Mouse (Mus musculus) 3T3-L1 (cell line): ENCODE results near the gene Bicc1.
A peak's percentile ranks its signal among the peaks of the same experiment; 100 is the strongest.

ENCODE experiments used
- DNase-seq: peaks from one replicate; pipeline ENCODE4 v3.0.0-alpha.2; 2015; ENCODE audit warnings: low read depth, low spot score

Gene Bicc1

GRCm38 (mm10) chr10:71122480-71122879 lies 37.0 kb downstream of the Bicc1 start:
- DNase-seq, result no peak

DNA sequence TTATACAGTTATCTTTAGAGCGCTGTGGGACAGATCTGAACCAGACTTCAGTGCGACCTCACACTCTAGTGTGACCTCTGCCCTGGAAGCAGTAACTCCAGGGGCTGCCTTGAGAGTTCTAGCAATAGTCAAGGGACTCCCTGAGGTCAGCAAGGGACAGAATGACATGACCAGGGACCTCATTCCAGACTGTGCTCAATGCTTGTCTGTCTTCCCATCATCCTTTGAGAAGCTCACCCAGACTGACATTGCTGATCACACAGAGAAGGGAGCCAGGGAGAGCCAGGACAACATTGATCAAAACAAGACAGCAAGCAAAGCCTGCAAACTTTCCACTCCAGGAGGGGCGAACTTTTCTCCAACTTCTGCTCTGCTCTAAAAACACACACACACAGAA lies 38.7 kb downstream of the Bicc1 start:
- no peak for DNase-seq

DNA sequence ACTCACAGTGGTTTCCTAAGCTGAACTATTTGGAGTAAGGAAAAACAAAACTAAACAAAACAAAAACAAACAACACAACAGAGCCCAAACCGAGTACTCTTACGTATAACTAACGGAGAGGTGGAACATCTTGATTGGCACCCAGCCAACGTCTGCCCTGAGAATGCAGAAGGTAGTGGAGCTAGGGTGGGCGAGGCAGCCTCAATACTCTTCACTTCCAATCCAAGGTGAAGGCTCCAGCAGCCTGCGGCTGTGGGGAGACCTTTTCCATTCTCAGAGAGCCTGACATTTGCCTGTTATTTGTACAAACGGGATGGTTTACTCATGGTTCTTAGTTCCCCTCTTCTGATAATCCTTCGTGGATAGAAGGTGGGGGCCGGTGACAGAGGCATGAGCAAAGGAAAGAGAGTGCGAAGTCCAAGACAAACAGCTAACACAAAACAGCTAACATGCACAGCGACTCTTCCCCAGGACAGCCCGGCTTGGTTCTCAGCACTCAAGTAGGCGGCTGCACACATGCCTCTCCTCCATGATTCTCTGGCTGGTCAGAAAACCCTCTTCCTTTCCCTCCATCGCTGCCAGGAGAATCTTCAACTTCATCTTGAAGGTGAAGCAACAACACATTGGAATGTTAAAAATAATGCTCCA lies 39.3 kb downstream of the Bicc1 start:
- DNase-seq, result no peak

DNA sequence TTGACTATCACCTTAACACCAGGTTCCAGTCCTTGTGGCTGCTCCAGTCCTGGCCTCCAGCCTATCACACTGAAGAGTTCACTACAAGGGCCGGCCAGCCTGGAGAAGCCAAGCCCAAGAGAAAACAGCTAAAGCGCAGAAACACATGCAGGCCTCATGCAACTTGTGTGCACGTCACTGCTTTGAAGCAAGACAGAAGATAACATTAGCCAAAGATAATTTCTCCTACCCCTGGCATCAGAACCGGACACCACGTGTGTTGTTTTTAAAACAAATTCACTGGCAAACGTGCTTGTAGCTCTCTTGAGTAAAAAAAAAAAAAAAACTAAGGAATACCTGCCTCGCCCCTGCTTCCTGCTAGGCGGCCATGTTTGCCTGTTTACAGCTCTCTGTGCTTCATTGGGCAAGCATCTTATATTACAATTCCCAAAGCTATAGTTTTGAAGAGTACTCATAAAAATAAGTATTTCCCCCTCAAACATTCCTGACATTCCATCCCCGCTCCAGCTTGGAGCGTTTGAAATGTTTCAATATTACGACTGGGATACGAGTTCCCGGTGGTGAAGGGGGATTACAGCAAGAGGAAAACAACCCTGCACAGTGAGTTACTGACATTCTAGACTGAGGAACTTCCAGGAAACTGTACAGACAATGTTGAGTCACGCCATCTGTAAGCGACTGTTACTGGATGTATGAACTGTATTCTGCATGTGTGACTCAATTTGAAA lies 40.2 kb downstream of the Bicc1 start:
- DNase-seq, result peak; percentile 54

DNA sequence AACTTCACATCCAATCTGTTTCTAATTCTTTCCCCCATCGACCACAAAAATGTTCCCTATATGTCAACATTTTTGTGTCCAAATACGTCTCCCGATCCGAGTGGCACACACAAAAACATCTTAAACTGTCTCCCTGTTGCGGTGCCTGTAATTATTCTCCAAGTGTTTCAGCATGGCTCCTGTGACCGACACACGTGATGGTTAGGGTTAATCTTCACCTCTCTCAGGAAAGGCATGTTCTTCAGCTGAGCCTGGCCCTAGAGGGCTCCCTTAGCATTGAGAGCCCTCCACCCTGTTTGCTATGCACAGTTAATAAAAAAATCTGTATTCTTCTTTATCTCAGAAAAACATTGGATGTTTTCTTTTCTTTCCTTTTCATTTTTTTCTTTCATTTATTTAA lies 41.7 kb downstream of the Bicc1 start:
- DNase-seq, result no peak

- DNase-seq, result no peak
Observed at GRCm38 (mm10) chr10:71114260-71114920, 45.1 kb downstream of the Bicc1 start.

DNA sequence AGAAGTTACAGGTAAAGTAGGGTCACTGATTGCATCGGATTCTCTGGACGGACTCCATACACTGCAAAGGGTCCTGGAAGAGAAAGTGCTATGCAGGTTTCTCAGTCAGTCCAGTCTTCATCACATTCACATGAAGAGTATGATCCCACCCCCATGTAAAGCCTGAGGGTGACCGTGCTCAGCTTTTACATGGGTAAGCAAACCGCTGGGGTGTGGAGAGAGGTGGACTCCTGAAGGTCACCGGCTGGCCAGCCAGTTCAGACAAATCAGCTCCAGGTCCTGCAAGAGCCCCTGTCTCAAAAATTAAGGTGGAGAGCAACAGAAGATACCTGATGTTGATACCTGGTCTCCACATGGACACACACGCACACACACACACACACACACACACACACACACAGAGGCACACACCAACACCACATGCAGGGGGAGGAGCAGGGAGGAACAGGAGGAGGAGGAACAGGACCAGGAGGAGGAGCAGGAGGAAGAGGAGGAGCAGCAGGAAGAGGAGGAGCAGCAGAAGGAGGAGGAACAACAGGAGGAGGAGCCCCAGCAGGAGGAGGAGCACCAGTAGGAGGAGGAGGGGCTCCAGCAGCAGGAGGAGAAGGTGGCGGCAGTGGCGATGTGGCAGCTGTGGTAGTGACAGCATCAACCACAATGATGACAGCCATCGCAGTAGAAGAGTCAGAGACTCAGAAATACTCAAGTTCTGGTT lies 52.9 kb downstream of the Bicc1 start:
- DNase-seq, result no peak

DNA sequence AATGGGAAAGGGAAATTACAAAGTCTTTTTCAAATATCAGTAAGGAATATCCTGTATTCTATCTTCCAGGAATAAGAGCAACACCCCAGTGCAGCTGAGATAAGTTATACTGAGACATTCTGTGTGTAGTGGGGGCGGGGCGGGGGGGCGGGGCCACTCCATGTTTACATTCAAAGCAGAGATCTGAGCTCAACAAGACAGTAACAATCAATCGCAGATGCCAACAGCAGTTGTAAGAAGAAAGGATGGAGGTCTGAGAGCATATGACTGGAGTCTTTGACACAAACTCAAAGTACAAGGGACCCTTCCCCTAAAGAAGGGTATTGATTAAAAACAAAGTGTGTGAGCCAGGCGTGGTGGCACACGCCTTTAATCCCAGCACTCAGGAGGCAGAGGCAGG lies 54.7 kb downstream of the Bicc1 start:
- DNase-seq, result no peak

DNA sequence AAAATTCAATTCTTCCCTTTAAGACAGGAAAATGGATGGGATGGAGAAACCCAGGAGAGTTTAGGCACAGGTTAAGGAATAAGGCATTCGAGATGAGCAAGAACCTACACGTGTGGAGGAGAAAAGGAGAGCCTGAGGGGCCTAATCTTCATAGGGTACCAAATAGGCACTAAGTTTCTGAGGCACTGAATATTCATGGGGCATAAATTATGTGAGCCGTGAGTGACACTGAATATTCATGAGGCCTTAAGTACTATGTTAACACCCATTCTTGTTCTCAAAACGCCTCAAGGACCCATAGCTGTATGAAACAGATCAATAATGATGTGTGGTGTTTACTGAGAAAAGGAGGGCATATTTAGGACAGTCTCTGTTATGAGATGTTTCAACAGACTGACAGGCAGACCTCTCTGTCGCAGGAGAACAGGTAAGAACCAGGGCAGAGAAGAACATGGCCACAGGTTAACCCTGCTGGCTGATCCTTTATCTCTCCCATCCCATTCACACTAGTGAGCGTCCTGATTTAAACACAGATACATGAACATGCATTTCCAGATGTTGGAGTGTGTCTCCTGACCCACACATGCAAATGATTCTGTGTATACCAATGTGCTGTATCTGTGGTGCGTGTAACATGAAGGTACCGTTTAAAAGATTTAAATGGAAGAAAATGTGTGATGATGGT lies 58.5 kb downstream of the Bicc1 start:
- no peak for DNase-seq

- DNase-seq, result no peak
Observed at GRCm38 (mm10) chr10:71094707-71095254, 64.7 kb downstream of the Bicc1 start.

GRCm38 (mm10) chr10:71093312-71093711 lies 66.2 kb downstream of the Bicc1 start:
- no peak for DNase-seq

DNA sequence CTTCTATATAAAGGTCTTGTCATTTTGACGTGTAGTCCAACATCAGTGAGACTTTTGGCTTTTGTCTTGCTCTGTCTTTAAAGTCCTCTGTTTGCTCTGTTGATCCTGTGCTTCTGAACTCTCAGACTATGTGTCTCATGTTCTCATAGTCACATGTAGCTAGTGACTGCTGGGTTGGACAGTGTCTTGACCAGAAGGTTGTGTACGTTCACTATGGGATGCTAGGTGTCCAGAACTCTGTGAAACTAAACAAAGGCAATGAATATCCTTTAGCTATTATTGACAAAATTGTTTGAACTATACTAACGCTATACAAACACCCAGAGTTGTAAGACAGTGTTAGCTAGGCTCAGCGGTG lies 72.2 kb downstream of the Bicc1 start:
- no peak for DNase-seq

DNA sequence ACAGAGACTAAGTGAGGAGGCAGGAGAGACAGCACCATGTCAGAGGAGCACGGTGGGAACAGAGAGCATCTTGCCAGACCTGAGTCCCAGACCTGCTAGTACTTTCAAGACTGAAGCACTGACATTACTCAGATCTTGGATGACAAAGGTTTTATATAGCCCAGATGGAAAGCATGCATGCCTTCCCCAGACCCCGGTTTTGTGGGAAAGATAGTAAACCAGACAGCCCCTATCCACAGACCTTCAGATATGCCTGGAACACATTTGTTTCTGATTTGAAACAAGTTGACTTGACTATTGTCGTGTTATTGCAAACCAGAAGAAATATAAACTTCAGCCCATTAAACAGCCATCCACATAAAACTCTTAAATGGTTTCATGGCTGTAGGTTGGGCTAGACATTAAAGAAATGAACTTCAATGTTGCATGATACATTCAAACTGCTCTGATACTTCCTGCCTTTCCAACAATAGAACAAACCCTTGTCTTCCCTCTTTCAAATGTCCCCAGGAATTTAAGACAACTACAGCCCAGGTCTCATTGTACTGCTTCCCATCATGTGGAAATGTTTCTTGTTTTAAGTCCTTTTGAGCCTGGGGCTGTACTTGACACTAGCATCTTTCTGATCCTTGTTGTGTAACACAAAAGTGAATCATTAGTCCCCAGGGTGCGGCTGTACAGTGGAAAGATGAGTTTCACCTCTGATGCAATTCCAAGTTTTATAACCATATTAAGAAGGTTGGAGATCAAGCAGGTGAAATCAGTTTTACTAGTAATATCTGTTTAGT lies 72.7 kb downstream of the Bicc1 start:
- DNase-seq, result peak; percentile 71

DNA sequence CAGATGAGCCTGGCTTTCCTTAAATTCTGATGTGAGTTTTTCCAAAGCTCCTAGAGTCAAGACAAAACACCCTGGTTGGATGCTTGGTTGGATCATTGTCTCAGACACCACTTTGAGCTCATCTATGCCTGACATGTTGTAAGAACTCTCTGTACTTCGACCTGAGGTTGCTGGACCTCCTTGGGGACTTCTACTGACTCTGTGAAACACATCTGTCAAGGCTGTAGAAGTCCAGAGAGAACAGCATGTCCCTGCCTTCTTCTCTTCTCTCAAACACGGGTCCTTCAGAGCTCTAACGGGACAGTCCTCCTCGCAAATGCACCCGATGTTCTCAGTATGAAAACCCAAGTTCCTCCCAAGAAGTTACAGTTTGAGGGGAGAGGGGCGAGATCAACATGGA lies 76.5 kb downstream of the Bicc1 start:
- no peak for DNase-seq

DNA sequence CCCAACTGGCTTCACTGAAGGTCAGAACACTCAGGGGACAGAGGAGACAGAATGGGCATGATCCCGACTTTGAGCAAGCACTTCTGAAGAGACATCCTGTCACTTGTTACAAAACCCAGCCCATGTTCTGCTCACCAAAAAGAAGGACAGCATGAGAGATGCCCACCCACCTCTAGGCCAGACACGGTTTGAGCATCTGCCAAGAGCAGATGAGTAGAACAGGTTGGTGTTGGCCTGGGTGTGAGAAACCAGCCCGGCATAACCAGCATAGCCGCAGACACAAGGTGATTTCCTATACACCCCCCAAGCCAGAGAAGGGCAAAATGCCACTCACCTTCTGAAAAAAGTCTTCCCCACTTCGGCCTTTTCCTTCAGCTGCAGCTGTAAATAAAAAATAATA lies 80.6 kb downstream of the Bicc1 start:
- DNase-seq, result no peak

- DNase-seq, result no peak
Observed at GRCm38 (mm10) chr10:71065009-71065408, 94.5 kb downstream of the Bicc1 start.

DNA sequence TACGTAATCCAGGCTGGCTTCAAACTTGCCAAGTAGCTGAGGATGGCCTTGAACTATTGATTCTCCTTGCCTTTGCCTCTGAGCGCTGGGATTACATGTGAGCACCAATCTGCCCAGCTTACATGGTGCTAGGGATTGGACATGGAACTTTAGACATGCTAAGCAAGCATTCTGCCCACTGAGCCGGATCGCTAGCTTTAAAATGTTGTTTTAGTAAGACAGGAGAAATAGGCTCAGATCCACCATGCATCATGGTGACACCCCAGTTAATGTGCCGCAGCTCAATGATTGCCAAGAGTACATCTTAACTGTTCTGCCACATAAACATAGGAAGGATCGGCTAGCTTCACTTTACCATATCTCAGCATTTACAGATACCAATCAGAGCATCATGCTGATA lies 94.9 kb downstream of the Bicc1 start:
- no peak for DNase-seq

DNA sequence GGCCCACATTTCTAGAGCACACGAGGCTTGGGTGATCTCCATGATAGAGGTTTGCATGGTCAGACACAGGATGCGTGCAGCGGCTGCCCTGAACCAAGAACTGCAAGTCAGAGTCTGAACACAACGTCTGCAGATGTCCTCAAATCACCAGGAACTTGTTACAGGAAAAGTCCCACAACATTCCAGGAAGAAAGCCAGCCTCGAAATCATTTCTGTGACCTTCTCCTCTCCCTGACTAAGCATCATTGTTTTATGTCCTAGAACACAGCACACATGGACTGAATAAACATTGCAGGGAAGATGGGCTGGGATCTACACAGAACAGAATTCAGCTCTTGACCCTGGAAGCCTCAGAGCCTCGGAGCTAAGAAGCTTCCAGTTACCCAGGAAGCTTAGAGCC lies 97.3 kb downstream of the Bicc1 start:
- peak; percentile 78 for DNase-seq

- no peak for DNase-seq
Observed at GRCm38 (mm10) chr10:71060269-71060668, 99.2 kb downstream of the Bicc1 start.

GRCm38 (mm10) chr10:71058616-71059247 lies 100.8 kb downstream of the Bicc1 start:
- DNase-seq, result peak; percentile 84
